Mouse (Mus musculus) thymus, postnatal 4 days (tissue): ENCODE measurements around the gene Tshz2.

Experiments
- DNase-seq: peaks from one replicate; pipeline ENCODE4 v3.0.0; 2021

The Tshz2 gene

DNA sequence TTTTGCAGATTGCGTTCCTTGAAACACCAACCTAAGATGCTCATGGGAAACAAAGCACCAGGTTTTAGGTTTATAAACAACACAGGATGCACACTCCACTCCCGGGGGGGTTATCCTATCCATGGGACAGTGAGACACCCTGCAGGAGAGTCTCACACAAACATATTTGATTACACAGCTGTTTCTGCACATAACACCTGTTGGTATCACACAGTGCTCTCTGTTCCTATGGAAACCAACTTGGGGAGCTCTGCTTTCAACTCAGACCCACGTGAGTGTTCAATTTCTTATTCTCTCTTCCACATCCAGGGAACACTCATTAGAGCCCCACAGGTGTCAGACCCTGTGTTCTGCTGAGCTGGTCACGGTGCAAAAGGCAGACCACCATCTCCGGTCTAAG, 390.1 kb downstream of the Tshz2 start:
- DNase-seq: no peak

DNA sequence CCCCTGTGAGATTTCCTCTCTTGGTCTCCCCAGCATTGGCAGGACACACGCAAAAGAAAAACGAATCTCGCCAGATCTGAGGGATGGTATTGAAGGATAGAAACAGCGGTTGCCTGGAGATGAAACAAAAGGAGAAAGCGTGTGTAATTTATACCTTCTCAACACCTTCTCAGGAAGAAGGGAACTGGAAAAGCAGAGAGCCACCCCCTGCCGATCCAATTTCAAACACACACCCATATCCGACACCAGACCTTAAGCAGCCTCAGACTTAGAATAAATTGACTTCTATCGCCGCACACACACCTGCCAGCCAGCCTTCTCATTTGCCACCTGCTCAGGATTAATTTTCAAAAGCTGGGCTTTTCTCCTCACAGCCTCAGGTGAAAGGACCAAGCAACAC, 390.9 kb downstream of the Tshz2 start:
- DNase-seq: no peak

DNA sequence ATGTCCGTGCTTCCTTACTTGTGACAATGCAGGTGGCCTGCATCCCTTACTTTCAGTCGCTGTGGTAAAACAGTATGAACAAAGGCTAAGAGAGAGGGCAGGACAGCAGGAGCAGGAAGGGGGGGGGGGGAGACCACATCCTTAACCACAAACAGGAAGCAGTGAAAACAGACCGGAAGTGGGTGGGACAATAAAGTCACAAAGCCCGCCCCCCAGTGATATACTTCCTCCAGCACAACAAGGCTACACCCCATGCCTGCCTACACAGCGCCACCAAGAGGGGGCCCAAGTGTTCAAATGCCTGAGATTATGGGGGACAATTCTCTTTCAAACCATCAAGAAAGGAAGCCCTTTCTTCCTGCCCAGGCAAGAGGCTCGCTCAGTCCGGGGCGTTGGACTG, 392.1 kb downstream of the Tshz2 start:
- peak; percentile 73 for DNase-seq

DNA sequence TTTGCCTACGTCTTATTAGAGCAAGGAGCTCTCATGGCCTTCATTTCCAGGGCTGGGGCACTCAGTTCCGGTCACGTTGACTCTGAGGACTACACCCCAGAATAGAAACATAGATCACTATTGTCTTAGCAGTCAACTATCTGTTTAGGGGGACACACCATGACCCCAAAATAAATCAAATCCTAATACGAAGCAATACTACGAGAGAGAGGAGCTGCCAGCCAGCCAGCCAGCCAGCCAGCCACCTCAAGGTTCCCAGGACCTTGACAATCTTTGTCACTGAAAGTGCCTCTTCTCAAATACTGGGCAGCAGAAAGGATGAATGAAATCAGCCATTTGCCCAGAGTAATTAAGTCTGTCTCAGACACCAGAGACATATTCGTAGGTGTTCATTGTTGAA, 393.1 kb downstream of the Tshz2 start:
- DNase-seq: no peak

DNA sequence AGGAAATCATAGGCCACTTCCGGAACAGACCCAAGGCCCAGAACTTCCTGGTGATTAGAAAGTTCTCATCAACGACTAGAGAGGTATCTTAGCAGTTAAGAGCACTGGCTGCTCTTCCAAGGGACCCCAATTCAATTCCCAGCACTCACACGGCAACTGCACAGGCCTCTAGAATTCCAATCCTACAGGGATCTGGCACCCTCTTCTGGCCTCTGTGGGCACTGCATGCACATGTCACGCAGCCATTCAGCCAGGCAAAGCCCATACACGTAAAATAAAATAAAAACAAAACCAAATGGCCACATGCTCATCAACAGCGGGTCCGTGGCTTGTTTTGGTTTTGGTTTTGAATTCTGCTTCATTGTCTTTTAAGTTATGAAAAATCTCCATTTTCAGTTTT, 395.0 kb downstream of the Tshz2 start:
- peak; percentile 43 for DNase-seq

DNA sequence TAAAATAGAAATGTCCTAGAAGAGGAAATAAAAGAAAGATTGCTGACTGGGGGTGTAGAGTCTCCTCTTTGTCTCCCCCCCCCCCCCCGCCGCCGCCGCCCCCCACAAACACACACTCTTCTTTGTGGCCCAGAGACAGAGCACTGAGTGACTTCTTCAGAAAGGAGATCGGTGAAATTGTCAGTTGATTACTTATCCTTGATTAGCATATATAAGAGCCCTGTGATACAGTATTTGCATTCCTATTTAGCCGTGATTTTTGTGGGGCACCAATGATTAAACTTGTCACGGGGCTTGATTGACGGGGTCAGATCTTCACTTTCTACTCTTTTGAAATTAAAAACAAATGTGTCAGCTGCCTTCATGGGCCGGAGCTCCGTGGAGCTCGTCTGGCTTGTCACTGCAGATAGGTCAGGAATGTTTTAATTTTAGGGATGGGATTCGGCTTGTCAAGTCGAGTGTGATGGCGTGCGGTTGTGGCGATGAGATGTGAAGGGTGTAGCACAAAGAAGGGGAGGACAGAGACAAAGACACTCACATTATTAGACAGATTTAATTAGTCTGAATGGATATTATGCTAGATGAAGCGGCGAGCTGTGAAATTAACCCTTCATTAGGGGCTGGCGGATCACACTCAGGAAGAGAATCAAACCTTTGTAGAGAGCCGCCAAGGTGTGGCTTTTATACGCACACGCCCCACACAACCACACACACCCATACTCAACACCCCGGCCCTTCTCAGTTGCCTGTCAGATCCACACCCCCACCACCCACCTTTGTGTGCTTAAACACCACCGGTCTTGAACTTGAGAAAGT, 395.9 kb downstream of the Tshz2 start:
- DNase-seq: no peak

DNA sequence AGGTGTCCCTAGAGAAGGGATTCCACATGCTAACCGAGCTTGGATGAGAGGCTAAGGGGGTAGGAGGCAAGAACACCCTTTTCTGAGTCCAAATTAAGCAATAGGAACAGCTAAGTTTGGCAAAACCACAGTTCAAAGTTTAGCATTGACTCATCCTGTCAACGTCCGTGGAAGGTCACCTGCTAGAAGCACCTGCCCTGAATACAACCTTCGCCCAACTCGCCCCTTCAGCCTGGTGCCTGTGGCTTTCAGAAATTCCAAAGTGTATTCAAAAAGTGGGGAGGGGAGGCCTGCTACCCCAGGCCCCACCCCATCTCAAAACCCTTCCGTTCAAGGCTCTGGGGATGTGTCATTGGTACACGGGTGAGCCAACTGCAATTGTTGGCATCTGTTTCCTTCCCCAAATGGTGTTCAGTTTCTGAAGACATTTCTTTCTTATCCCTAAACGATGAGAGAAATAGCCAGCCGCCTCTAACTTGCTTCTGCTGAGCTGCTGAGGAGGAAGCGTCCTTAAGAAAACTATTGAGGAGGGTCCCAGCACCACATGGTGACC, 396.6 kb downstream of the Tshz2 start:
- DNase-seq: no peak

DNA sequence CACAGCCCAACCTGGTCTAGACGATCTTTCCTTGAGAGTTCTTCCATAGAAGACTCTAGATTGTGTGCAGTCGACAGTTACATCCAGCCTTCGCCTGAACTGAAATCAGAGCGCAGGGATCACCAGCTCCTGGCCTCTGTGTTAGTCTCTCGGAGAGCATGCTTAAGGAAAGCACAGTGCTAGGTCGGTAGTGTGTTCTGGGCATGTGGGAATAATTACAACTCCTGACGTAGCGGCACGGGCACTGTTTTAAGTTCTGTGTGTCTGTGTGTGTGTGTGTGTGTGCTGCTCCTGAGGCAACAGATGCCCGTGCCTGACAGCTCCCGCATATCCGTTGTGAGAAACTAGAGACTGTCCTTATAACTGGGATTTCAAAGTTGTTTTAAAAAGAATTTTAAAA, 398.4 kb downstream of the Tshz2 start:
- no peak for DNase-seq

DNA sequence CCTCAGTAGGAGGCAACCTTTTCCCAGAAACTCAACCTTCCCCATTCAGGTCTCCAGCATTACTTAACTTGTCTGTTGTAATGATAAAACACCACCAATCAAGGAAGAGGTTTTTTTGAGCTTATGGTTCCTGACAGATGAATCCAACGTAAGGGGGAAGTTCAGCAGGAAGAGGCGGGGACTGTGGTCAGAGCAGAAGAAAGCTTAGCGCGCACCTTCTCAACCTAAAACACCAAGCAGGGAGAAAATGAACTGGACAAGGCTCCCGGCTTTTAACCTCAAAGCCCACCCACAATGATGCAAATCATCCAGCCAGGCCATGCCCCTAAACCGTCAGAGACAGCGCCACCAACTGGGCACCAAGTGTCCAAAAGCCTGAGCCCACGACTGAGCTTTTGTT, 399.1 kb downstream of the Tshz2 start:
- no peak for DNase-seq

DNA sequence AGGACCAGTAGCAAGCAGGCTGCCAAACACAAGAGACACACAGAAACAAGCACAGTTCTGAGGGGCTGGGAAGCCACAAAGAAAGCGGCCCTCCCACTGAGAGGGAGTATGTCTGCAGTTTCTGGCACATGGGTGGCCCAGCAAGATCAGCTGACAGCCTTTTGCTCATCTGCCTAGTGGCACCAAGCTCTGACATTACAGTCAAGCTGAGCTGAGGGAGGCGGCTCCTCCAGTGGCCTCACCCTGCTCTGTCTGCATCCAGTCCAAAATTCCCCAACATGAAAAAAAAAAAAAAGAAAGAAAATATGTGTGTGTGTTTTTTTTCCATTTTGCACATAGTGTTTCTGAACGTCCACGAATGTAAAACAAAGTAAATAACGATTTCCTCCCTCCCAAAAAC, 400.4 kb downstream of the Tshz2 start:
- no peak for DNase-seq

DNA sequence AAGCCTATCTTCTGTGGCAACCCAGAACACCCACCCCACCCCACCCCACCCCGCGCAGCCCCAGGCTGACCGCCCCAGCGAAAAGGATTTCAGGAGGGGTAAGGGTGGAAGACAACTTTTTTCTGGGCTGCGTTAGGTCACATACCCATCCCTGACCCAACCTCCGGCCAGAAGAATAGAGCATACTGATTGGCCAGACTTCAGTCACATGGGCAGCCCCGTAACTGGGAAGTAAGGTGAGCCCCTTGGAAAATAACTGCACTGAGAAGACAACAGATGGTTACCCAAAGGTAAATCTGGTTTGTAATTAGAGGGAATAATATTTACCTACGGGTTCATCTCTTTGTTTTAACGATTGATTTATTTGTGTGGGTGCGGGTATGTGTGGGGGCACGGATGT, 402.0 kb downstream of the Tshz2 start:
- DNase-seq: no peak

DNA sequence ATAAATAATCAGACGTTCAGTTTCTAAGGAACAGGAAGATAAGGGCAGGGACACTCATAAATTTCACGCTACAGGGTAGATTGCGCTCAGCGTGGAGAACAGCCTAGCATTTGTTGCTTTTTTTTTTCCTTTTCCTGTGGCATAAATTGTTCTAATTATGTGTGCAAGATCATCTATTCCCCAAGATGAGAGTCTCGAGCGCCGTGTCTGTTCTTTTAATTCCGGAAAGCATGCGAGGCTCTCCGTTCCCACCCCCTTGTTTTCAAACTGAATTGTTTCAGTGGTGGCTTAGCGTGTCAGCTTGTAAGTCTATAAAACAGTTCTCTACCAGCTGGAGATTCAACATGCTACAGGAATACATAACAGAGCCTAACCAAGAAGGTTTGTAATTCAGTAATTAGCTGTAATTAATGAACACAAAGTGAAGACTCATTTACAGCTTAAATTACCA, 404.0 kb downstream of the Tshz2 start:
- DNase-seq: no peak

DNA sequence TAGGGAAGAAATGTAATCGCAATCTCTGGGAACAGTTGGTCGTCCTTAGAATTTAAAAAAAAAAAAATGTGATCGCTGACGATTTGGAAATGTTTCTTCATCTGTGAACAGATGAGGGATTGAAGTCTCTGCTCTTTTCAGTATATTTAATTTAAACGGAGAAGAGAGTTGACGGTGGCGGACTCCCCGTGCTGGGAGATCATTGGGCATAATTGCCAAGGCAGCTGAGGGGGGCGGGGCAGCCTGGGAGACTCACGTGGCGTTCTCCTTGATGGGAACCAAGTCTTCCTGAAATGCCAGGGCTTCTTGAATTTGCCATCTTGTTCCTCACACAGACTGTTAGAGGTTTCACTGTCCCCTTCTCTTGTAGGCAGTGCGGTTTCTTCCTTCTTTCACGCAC, 404.5 kb downstream of the Tshz2 start:
- DNase-seq: no peak

DNA sequence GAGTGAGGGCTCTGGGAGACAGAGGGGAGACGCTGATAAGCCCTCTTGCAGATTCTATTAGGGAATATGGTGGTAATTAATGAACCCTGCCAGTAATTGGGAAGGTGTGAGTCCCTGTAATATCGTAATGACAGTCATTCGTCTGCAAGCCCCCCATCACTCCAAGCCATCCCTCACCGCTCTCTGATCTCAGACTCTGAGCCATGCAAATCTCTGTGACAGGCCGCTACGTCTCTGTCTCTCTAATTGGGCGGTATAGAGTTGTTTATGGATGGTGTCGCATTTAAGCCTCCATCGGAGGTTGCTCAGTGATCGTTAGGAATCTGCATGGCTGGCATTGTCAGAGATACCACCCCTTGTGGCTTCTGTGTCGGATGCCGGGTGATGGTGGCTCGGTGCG, 407.0 kb downstream of the Tshz2 start:
- no peak for DNase-seq

DNA sequence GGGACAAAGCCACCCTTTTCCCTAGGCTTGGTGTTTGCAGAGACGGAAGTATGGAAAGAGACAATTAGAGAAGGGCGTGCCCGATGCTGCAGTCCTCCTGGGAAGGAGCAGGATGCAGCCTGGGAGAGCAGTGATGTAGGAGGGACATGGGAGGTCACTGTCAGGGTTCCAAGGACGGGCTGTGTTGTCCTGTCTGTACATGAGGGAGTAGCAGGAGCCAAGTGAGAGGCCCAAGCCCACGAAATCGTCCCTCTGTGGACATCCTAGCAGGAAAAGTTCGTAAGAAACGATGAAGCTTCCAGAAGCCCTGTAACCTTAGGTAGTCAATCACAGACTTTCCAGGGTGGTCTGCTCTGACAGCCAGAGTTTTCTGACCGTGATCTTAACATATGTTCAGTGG, 408.3 kb downstream of the Tshz2 start:
- no peak for DNase-seq

DNA sequence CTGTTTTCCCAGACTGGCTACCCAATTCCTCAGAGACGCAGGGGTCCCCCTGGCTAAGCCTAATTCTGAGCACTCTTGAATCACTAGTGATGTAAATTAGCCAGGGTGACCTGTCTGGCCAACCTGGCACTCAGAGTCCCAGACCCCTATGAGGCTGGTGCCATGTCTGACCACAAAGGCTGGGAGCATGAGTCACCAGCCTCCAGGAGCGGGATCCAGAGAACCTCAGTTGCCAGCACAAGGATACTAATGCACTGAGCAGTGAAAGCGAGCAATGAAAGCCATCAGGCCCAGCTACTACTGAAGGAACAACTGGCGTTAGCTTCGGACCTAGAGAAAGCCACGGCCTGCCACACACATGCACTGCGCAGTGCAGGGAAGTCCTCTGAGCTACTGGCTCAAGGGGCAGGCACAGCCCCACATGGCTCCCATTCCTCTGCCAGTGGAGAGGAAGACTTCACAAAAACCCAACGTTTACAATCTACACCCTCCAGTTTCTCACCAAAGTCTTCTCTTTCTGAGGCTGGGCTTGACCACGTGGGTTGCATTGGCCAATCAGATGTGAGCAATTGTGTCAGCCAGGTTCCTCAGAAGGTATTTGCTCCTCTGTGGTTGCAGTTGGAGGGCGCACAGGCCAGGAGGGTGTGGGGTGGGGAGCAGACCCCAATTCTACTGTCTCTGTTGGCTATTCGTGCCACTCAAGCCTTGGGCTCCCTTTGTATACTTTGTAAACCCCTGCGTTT, 409.8 kb downstream of the Tshz2 start:
- DNase-seq: peak; percentile 33

DNA sequence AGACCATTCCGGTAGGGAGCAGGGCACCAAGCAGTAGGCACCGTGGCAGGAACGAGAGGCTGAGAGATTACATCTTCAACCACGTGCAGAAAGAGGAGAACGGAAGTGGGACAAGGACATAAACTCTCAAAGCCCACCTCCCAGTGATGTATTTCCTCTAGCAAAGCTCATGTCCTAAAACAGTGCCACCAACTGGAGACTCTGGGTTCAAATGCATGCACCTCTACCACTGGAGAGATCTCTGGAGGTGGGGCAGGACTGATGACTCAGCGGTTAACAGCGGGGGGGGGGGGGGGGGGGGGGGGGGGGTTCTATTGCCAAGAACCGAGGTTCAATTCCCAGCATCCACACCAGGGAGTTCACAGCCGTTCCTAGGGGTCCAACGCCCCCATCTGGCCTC, 410.5 kb downstream of the Tshz2 start:
- no peak for DNase-seq

DNA sequence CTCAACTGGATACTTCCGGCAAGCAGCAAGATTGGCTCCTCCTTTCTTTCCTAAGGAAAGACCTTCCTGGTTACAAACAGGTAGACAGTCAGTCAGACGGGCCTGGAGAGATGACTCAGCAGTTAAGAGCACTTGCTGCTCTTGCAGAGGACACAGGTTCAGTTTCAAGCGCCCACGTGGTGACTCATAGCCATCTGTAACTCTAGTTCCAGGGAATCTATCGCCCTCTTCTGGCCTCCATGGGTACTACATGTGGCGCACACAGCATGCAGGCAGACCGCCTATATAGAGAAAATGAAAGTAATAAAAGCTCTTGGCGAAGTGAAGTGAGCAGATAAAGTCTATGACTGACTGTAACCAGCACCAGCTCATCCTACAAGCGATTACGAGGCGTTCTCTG, 413.1 kb downstream of the Tshz2 start:
- DNase-seq: peak; percentile 39

DNA sequence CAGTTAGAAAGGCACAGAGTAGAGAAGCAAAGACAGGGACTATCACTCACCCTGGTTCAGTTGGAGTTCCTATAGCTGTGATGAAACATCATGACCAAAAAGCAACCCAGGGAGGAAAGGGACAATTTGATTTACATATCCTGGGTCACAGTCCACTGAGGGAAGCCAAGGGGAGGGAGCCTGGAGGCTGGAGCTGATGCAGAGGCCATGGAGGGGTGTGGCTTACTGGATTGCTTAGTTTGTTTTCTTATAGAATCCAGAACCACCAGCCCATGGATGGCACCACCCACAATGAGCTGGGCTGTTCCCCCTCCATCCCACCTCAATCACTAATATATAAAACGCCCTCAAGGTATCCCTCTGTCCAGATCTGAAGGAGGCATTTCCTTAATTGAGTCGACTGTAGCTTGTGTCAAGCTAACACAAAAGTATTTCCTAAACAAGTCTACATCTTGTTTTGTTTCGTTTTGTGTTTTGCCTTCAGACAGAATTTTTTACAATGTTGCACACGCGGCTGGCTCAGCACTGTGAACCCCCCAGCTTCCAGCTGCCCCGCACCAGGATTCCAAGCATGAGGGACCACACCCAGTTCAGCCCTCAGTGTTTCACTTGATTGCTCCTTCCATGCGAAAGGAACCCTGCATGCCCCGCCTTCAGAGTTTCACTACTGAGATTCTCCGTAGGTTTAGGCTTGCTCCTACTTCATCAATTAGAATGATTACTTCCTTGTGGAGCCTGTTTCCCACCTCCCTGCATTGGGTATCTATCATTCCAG, 413.7 kb downstream of the Tshz2 start:
- DNase-seq: no peak

DNA sequence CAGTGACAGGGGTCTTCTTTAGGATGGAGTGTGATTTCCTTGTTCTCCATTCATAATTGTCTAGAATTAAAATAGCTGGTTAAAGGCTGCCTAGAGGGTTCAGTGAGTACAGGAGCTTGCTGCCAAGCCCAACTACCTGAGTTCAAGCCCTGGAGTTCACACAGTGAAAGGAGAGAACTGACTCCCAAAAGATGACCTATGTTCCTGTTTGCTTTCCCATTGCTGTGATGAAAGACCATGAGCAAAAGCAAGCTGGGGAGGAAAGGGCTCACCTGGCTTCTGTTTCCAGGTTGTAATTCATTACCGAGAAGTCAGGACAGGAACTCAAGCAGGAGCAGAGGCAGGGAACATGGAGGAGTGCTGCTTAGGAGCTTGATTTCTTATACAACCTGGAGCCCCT, 416.0 kb downstream of the Tshz2 start:
- DNase-seq: no peak

DNA sequence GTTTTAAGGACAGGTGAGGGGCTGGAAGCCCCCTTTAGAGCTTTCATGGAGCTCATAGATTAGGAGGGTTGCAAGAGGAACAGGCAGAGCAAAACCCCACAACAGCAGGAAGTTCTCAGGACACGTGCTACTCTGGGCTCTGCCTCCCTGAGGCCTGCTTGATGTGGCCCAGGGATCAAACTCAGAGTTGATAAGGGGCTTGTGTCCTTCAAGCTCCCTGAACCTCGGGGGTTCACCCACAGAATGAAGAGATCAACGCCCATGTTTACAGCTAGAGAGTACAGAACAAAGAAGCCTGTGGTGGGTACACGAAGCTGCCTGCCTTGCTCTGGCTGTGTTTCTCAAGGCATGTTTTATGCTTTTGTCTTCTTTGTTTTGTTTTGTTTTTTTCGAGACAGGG, 417.8 kb downstream of the Tshz2 start:
- no peak for DNase-seq

DNA sequence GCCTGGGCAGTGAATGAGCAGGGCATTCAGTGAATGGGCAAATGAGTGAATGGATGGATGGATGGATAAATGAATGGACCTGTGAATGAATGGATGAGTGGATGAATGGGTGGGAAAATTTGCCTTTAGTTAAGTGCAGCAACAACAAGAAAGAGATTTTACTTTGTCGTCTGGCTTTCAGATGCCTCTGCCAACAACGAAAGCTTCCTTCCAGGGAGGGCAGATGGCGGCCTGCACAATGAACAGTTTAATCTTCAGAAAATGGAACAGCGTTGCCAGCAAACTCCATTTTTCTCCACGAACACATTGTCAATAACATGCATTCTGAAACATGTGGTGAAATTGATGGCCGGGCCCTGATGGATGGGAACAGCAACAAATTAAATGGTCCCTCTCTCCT, 418.6 kb downstream of the Tshz2 start:
- DNase-seq: no peak

DNA sequence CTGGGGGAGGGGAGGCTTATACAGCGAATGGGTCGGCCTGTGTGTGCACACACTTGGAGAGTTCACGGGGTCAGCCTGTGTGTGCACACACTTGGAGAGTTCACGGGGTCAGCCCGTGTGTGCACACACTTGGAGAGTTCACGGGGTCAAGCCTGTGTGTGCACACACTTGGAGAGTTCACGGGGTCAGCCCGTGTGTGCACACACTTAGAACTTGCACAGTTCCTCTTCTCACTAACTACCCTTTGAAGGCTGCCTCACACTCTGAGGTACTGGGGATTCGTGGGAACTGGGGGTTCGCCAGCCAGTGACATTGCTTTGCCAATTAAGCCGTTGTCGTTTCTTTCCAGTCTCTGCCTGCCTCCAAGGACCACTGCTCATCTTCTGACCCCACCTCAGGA, 422.1 kb downstream of the Tshz2 start:
- no peak for DNase-seq
